In genomic region chr9:118774676-118775075, GRCm38 (mm10) we compare ENCODE assay signal across 25 mouse cellular contexts.
DNase-seq lines count a peak whose midpoint lies in the region; ATAC-seq lines count a peak whose summit lies in the region.
"Had no signal": no experiment of that assay in that cellular context is flagged by ENCODE, and none has a peak within 500 bp of the region (broad histone marks: within the 10 kb centered on the region; RNA-seq: fewer than 3 reads in every experiment).

No protein-coding gene starts in this region.

- H3K36me3 ChIP-seq in embryonic facial prominence, embryonic 11.5 days (replicated peaks; ENCODE audit: control insufficient read depth, insufficient read depth, low read depth, low read length) = no peaks in the 10 kb centered on the region
- H3K36me3 ChIP-seq in embryonic facial prominence, embryonic 14.5 days (ENCODE audit: control insufficient read depth, insufficient read depth, low read length) = no peaks in the 10 kb centered on the region
- no peaks in the 10 kb centered on the region for H3K36me3 ChIP-seq in limb, embryonic 12.5 days
- H3K36me3 ChIP-seq: G1E; hindbrain, embryonic 12.5 days; hindbrain, embryonic 15.5 days had no signal

- H3K9me3 ChIP-seq in embryonic facial prominence, embryonic 11.5 days (replicated peaks; ENCODE audit: control insufficient read depth, low read length) = no peaks in the 10 kb centered on the region
- H3K9me3 ChIP-seq in embryonic facial prominence, embryonic 14.5 days (ENCODE audit: control insufficient read depth, low read length) = no peaks in the 10 kb centered on the region
- H3K9me3 ChIP-seq in limb, embryonic 12.5 days = no peaks in the 10 kb centered on the region
- H3K9me3 ChIP-seq: hindbrain, embryonic 12.5 days; hindbrain, embryonic 15.5 days had no signal

- H3K4me2 ChIP-seq in embryonic facial prominence, embryonic 11.5 days (ENCODE audit: low read depth, low read length) = no peak overlapping the region
- H3K4me2 ChIP-seq in embryonic facial prominence, embryonic 14.5 days (ENCODE audit: low read depth, low read length) = no peak overlapping the region
- H3K4me2 ChIP-seq in limb, embryonic 12.5 days = no peak overlapping the region
- H3K4me2 ChIP-seq: heart, embryonic 11.5 days; hindbrain, embryonic 12.5 days; hindbrain, embryonic 15.5 days had no signal

- H3K27me3 ChIP-seq in embryonic facial prominence, embryonic 11.5 days (ENCODE audit: control insufficient read depth, insufficient read depth, low read length) = no peaks in the 10 kb centered on the region
- no peaks in the 10 kb centered on the region for H3K27me3 ChIP-seq in embryonic facial prominence, embryonic 14.5 days (replicated peaks; ENCODE audit: control insufficient read depth, insufficient read depth, low read length)
- no peaks in the 10 kb centered on the region for H3K27me3 ChIP-seq in limb, embryonic 12.5 days
- H3K27me3 ChIP-seq: hindbrain, embryonic 12.5 days; hindbrain, embryonic 15.5 days; Patski had no signal

- peak; percentile 47; the same call in 1 of the 2 replicates for ATAC-seq in embryonic facial prominence, embryonic 11.5 days (replicated peaks; ENCODE audit: insufficient number of reproducible peaks, low FRiP score, low TSS enrichment, low read depth)
- no peak for ATAC-seq in embryonic facial prominence, embryonic 14.5 days (ENCODE audit: low read depth)
- no peak for ATAC-seq in limb, embryonic 12.5 days (ENCODE audit: insufficient number of reproducible peaks, insufficient read depth, low FRiP score, low TSS enrichment, low read depth)
- ATAC-seq: forebrain, embryonic 14.5 days; forebrain, postnatal 0 days; intestine, postnatal 0 days; Patski had no signal

- H3K4me1 ChIP-seq in embryonic facial prominence, embryonic 11.5 days (ENCODE audit: control insufficient read depth, insufficient read depth, low read length) = no peaks in the 10 kb centered on the region
- H3K4me1 ChIP-seq in embryonic facial prominence, embryonic 14.5 days (ENCODE audit: control insufficient read depth, insufficient read depth, low read length) = peaks cover 29% of the 10 kb centered on the region
- H3K4me1 ChIP-seq in limb, embryonic 12.5 days (replicated peaks) = peaks cover 37% of the 10 kb centered on the region

- peak; percentile 54 for DNase-seq in embryo, embryonic 11 days
- no peak for DNase-seq in embryo, embryonic 9.5 days (ENCODE audit: extremely low spot score)
- DNase-seq in embryonic facial prominence, embryonic 11.5 days (ENCODE audit: low spot score) = peak; percentile 75
- DNase-seq in embryonic facial prominence, embryonic 14.5 days (ENCODE audit: low spot score) = peak; percentile 45
- no peak for DNase-seq in adrenal gland, postnatal 14 days
- DNase-seq in thymus, postnatal 36 days = no peak
- DNase-seq: adrenal gland, postnatal 10 days; B cell, adult 2 months; cerebellum, adult 11 months; cerebellum, adult 2 months; cerebellum, adult 9-11 months; cerebellum, postnatal 36 days; forebrain, postnatal 0 days; gastrocnemius, adult 2 months; gastrocnemius, postnatal 14 days; heart, adult 11 months had no signal

- H3K27ac ChIP-seq in embryonic facial prominence, embryonic 11.5 days (replicated peaks; ENCODE audit: low read depth, low read length) = peak overlapping the region; percentile 28; the same call in 1 of the 2 replicates
- H3K27ac ChIP-seq in embryonic facial prominence, embryonic 14.5 days (replicated peaks; ENCODE audit: low read depth, low read length) = no peak overlapping the region
- H3K27ac ChIP-seq in limb, embryonic 12.5 days = peak overlapping the region; percentile 9; the same call in 1 of the 2 replicates
- H3K27ac ChIP-seq: gastrocnemius, adult 2 months; hindbrain, embryonic 12.5 days; hindbrain, embryonic 15.5 days had no signal

- no peak overlapping the region for H3K9ac ChIP-seq in embryonic facial prominence, embryonic 11.5 days (replicated peaks; ENCODE audit: low read length)
- no peak overlapping the region for H3K9ac ChIP-seq in embryonic facial prominence, embryonic 14.5 days (ENCODE audit: low read depth, low read length)
- no peak overlapping the region for H3K9ac ChIP-seq in limb, embryonic 12.5 days (replicated peaks)
- H3K9ac ChIP-seq: forebrain, postnatal 0 days; hindbrain, embryonic 12.5 days; hindbrain, embryonic 15.5 days had no signal

- WGBS in embryonic facial prominence, embryonic 11.5 days = 31% methylated on average over 6 of the region's 6 CpGs
- WGBS in embryonic facial prominence, embryonic 14.5 days = 32% methylated on average over 6 of the region's 6 CpGs
- WGBS in limb, embryonic 12.5 days = 13% methylated on average over 6 of the region's 6 CpGs

- no peak overlapping the region for H3K4me3 ChIP-seq in embryonic facial prominence, embryonic 11.5 days (ENCODE audit: low read depth, low read length)
- H3K4me3 ChIP-seq in embryonic facial prominence, embryonic 14.5 days (ENCODE audit: low read depth, low read length) = no peak overlapping the region
- no peak overlapping the region for H3K4me3 ChIP-seq in limb, embryonic 12.5 days (replicated peaks)
- H3K4me3 ChIP-seq: erythroblast, embryonic 14.5 days; gastrocnemius, adult 2 months; hindbrain, embryonic 12.5 days; hindbrain, embryonic 15.5 days had no signal

Comparison
In these comparisons a context has a peak if more than half of its experiments do, and no peak if none do; other contexts are left out.
1. DNase-seq: peak in embryo, embryonic 11 days (single experiment), embryonic facial prominence, embryonic 11.5 days (single experiment) and embryonic facial prominence, embryonic 14.5 days (single experiment); none in embryo, embryonic 9.5 days (single experiment), adrenal gland, postnatal 14 days (single experiment) and thymus, postnatal 36 days (0 of 2).